Mouse (Mus musculus) bone marrow macrophage, adult 2 months (primary cell): Measurements from ENCODE around the gene Phldb1. TPM values are rescaled to one million over a fixed set of nuclear protein-coding genes. Genes with fewer than 3 reads are reported as not detected.
"Not testable (repeated sequence)": the region's sequence is repeated elsewhere in the genome, so short reads cannot be mapped to it uniquely, and the experiment has no call there.

Experiments
- H3K27ac ChIP-seq: 2 replicates; pipeline ENCODE4 v1.5.1; 2012; ENCODE audit warnings: low read depth, low read length; ENCODE audit not compliant: insufficient read depth
- H3K4me1 ChIP-seq: 2 replicates; pipeline ENCODE4 v1.6.1; 2012; ENCODE audit warnings: low read length; ENCODE audit not compliant: control insufficient read depth, insufficient read depth
- H3K4me3 ChIP-seq: 2 replicates; pipeline ENCODE4 v1.5.1; 2012; ENCODE audit warnings: mild to moderate bottlenecking, low read length, moderate library complexity; ENCODE audit not compliant: insufficient read depth
- CTCF ChIP-seq: IDR thresholded peaks from 2 replicates; pipeline ENCODE4 v1.5.1; 2012; ENCODE audit warnings: low read depth, mild to moderate bottlenecking, low read length, moderate library complexity
- POLR2A ChIP-seq: IDR thresholded peaks from 2 replicates; pipeline ENCODE4 v1.6.1; 2012; ENCODE audit warnings: mild to moderate bottlenecking, low read depth, low read length, borderline replicate concordance
- polyA plus RNA-seq: library from polyadenylated mRNA; stranded (reverse); fragments of >200 nt; gene quantifications from 2 replicates; pipeline ENCODE4 v1.2.4, GENCODE M21; 2012; ENCODE audit not compliant: missing spikeins, insufficient read depth, insufficient read length

Gene Phldb1
- polyA plus RNA-seq, 1 experiment, result 4.3 TPM

DNA sequence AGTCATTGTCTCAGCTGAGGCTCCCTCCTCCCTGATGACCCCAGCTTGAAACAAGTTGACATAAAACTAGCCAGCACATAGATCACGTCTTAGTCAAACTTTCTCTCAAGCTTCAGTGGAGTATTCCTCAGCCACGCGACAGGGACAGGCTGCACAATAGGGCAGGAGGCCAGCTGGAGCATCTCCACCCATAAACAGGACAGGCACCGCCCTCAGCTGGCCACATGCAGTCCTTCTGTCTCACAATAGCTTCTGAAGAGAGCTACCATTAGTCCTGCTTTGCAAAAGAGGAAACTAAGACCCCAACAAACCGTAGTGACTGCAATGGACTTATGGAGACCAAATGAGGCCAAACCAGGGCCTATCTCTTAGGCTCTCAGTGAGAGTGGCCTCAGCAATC is 89.5 kb downstream of the Phldb1 start:
- H3K27ac ChIP-seq, result peak overlapping the region; percentile 4; the same call in 1 of the 2 replicates
- TF ChIP-seq CTCF (no peak), POLR2A (no peak)
- H3K4me1 ChIP-seq, result peaks cover 16% of the 10 kb centered on the region
- H3K4me3 ChIP-seq, result peak overlapping the region; percentile 23; the same call in 1 of the 2 replicates

GRCm38 (mm10) chr9:44644186-44644585 is 90.8 kb downstream of the Phldb1 start:
- Histone ChIP-seq H3K4me3 (no peak overlapping the region), H3K4me1 (peaks cover 18% of the 10 kb centered on the region), H3K27ac (no peak overlapping the region)
- TF ChIP-seq CTCF (no peak), POLR2A (no peak)

DNA sequence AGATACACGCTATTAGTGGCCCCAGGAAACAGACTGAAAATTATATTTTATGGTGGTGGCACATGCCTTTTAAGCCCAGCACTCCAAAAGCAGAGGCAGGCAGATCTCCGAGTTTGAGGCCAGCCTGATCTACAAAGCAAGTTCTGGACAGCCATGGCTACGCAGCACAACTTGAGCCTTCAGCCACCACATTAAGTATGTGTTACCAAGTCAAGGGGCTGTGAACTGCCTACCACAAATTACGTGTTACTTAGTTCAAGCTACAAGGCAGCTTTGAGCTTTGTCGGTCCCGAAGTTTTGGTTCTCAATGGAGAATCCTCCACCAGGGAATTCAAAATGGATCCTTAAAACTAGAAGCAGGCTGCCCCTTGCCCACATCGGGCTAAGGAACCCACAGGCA is 91.9 kb downstream of the Phldb1 start:
- TF ChIP-seq POLR2A, result no peak
- no peak for TF ChIP-seq CTCF
- no peak overlapping the region for H3K27ac ChIP-seq
- H3K4me3 ChIP-seq, result no peak overlapping the region
- H3K4me1 ChIP-seq, result peaks cover 18% of the 10 kb centered on the region

DNA sequence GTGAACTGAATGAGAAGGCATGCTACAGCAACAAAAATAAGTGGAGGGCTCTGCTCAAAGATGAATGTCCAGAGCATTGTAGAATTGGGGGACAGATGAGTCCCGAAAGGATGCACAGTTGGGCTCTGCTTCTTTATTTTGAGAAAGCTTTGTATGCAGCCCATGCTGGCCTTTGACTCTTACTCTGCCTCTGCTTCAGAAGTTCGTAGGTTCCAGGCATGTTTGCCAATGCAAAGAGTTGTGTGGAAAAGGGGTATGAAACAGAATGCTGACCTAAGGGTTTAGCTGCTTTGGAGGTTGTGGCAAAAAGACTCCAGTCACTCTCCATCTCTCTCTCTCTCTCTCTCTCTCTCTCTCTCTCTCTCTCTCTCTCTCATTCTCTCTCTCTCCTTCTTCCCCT is 93.4 kb downstream of the Phldb1 start:
- Histone ChIP-seq H3K27ac (no peak overlapping the region), H3K4me3 (no peak overlapping the region), H3K4me1 (peaks cover 26% of the 10 kb centered on the region)
- no peak for TF ChIP-seq POLR2A

DNA sequence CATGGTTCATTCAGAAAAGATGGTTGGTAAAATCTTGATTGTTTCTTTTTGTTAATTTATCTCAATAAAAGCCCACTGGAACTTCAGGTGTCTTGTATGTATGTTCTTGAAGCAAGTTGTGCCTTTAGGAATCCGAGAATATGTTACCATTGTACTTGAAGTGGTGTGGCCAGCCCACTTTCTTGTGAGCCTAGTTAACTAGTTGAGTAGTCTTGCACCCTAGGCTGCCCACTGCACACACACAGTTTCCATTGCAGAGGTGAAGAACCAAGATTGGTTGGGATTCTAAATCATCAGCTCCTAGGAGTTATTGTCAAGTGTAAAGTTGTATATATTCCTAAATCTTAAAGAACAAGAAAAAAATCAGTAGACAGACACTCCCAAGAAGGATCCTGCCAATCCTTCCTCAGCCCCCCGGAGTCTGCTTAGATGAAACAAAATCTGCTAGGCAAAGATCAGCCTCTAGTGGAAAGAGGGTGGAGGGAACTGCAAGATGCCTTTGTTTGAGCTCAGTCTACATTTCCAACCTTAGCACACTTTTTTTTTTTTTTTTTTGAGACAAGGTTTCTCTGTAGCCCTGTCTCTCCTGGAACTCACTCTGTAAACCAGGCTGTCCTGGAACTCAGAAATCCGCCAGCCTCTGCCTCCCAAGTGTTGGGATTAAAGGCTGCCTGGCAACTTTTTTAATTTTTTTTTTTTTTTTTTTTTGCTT is 94.2 kb downstream of the Phldb1 start:
- TF ChIP-seq POLR2A (no peak), CTCF (no peak)
- no peak overlapping the region for H3K4me3 ChIP-seq
- peaks cover 21% of the 10 kb centered on the region for H3K4me1 ChIP-seq
- H3K27ac ChIP-seq, result no peak overlapping the region

- not testable (repeated sequence) for H3K27ac ChIP-seq, H3K4me3 ChIP-seq
- peaks cover 15% of the 10 kb centered on the region for H3K4me1 ChIP-seq
Measured at GRCm38 (mm10) chr9:44640028-44640427, 95.0 kb downstream of the Phldb1 start.

DNA sequence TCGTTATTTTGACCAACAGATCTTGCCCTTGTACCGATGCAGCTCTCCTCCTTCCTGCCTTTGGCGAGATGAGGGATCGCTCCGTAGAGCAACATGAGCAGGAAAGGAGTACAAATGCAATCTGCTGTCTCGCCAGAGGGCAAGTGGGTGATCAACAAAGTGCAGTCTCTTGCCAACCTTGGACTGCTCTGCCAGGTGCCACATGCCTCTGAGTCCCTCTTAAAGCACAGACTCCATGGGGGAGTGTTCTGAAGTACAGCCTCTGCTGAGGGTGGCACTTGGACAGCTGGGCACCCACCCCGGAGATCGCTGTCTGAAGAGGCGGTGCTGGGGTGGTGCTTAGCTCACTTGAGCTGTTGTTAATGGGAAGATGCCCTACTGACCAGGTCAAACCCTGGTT is 96.3 kb downstream of the Phldb1 start:
- H3K4me1 ChIP-seq, result peaks cover 15% of the 10 kb centered on the region
- not testable (repeated sequence) for H3K27ac ChIP-seq, H3K4me3 ChIP-seq

- TF ChIP-seq POLR2A (no peak), CTCF (no peak)
- no peak overlapping the region for H3K4me3 ChIP-seq
Measured at GRCm38 (mm10) chr9:44637551-44638169, 97.3 kb downstream of the Phldb1 start.

More at GRCm38 (mm10) chr9:44637551-44638169, 97.3 kb downstream of the Phldb1 start:
- peaks cover 10% of the 10 kb centered on the region for H3K4me1 ChIP-seq
- H3K27ac ChIP-seq, result no peak overlapping the region

Other genes with a start within 250 kb of the Phldb1 start
- not detected in 2 replicates for gene Cxcr5, start 173.3 kb downstream of the Phldb1 start, polyA plus RNA-seq
- gene Ddx6, start 130.3 kb downstream of the Phldb1 start, polyA plus RNA-seq, result 111 and 122 TPM in 2 replicates
- gene Treh, start 62.0 kb downstream of the Phldb1 start, polyA plus RNA-seq, result not detected in 2 replicates
- 79.8 and 86.7 TPM in 2 replicates for gene Arcn1, start 32.6 kb upstream of the Phldb1 start, polyA plus RNA-seq
- gene Ift46, start 32.7 kb upstream of the Phldb1 start, polyA plus RNA-seq, result 75.1 and 86.7 TPM in 2 replicates
- gene Tmem25, start 64.1 kb upstream of the Phldb1 start, polyA plus RNA-seq, result 1.4 and 1.9 TPM in 2 replicates
- gene Ttc36, start 67.9 kb upstream of the Phldb1 start, polyA plus RNA-seq, result not detected in 2 replicates
- 31.6 and 32.2 TPM in 2 replicates for gene Kmt2a, start 146.1 kb upstream of the Phldb1 start, polyA plus RNA-seq
- gene Atp5l, start 185.5 kb upstream of the Phldb1 start, polyA plus RNA-seq, result 311 and 441 TPM in 2 replicates
- 40.7 and 48.0 TPM in 2 replicates for gene Ube4a, start 230.4 kb upstream of the Phldb1 start, polyA plus RNA-seq
- not detected in 2 replicates for gene Cd3g, start 245.2 kb upstream of the Phldb1 start, polyA plus RNA-seq
- gene Cd3d, start 246.6 kb upstream of the Phldb1 start, polyA plus RNA-seq, result not detected in 2 replicates